Mouse (Mus musculus) liver, embryonic 12.5 days (tissue): ENCODE measurements around the gene Btbd11. TPM values are rescaled to one million over a fixed set of nuclear protein-coding genes. Genes with fewer than 3 reads are reported as not detected.

Experiments used
- ATAC-seq: fragments of 200-750 bp; cut with Nextera tagmentation; 2 replicates; pipeline ENCODE4 v1.8.0; 2017; ENCODE audit warnings: moderate number of reproducible peaks, mild to moderate bottlenecking, moderate library complexity
- H3K27ac ChIP-seq: fragments of 300-500 bp; sonication (generic); 2 replicates; pipeline ENCODE4 v1.5.1; 2016; ENCODE audit warnings: mild to moderate bottlenecking
- H3K27me3 ChIP-seq: fragments of 300-500 bp; sonication (generic); replicated peaks from 2 replicates; pipeline ENCODE4 v1.6.1; 2016; ENCODE audit warnings: mild to moderate bottlenecking, moderate library complexity
- H3K36me3 ChIP-seq: fragments of 300-500 bp; sonication (generic); 2 replicates; pipeline ENCODE4 v1.6.1; 2016; ENCODE audit warnings: mild to moderate bottlenecking, moderate library complexity
- H3K4me1 ChIP-seq: fragments of 300-500 bp; sonication (generic); 2 replicates; pipeline ENCODE4 v1.6.1; 2016
- H3K4me2 ChIP-seq: fragments of 300-500 bp; sonication (generic); 2 replicates; pipeline ENCODE4 v1.6.1; 2016; ENCODE audit warnings: mild to moderate bottlenecking, moderate library complexity
- H3K4me3 ChIP-seq: fragments of 300-500 bp; sonication (generic); 2 replicates; pipeline ENCODE4 v1.5.1; 2016; ENCODE audit warnings: mild to moderate bottlenecking, moderate library complexity
- H3K9ac ChIP-seq: fragments of 300-500 bp; sonication (generic); 2 replicates; pipeline ENCODE4 v1.6.1; 2016; ENCODE audit warnings: mild to moderate bottlenecking, moderate library complexity
- H3K9me3 ChIP-seq: fragments of 300-500 bp; sonication (generic); replicated peaks from 2 replicates; pipeline ENCODE4 v1.6.1; 2016; ENCODE audit warnings: mild to moderate bottlenecking, moderate library complexity
- WGBS: fragments of 180-500 bp; shearing (Covaris S2); methylation state at CpG from one replicate; pipeline ENCODE4 v1.1.7; 2016; ENCODE audit not compliant: insufficient replicate concordance; 5-methylcytosine and 5-hydroxymethylcytosine counted together
- polyA plus RNA-seq: library from polyadenylated mRNA; unstranded; fragments of >200 nt; fragmentation: Nextera tagmentation; extraction: Ambion mirVana; gene quantifications from 2 replicates; pipeline ENCODE4 v1.2.1, GENCODE M21; 2016

Gene Btbd11
- polyA plus RNA-seq, 1 experiment from 2014 or later = 0.32 TPM

GRCm38 (mm10) chr10:85625170-85625686 is 238.6 kb downstream of the Btbd11 start:
- no peak overlapping the region; the same call in 1 of the 2 replicates for H3K4me3 ChIP-seq
- H3K4me2 ChIP-seq = peak overlapping the region; percentile 63
- no peaks in the 10 kb centered on the region for H3K27me3 ChIP-seq

DNA sequence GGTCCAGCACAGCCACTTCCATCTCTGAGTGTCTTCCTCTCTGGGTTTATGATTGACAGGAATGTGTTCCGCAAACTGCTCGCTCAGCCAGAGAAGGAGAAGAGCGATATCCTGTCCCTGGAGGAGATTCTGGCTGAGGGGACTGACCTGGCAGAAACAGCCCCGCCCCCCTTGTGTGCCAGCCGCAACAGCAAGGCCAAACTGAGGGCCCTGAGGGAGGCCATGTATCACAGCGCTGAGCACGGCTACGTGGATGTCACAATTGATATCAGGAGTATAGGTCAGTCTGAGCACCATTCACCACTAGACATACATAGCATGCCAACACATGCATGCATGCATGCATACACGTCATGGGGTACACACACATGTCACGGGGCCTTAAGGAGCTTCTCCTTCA is 245.4 kb downstream of the Btbd11 start:
- Histone ChIP-seq H3K4me3 (no peak overlapping the region), H3K36me3 (no peaks in the 10 kb centered on the region), H3K4me1 (no peaks in the 10 kb centered on the region), H3K9me3 (no peaks in the 10 kb centered on the region), H3K9ac (no peak overlapping the region), H3K27ac (no peak overlapping the region), H3K27me3 (no peaks in the 10 kb centered on the region), H3K4me2 (no peak overlapping the region)
- WGBS = 66% methylated on average over 10 of the region's 10 CpGs
- ATAC-seq = no peak

More at GRCm38 (mm10) chr10:85625170-85625686, 238.6 kb downstream of the Btbd11 start:
- no peaks in the 10 kb centered on the region for H3K9me3 ChIP-seq
- H3K36me3 ChIP-seq = no peaks in the 10 kb centered on the region
- H3K9ac ChIP-seq = no peak overlapping the region
- WGBS = 46% methylated on average over 4 of the region's 4 CpGs
- no peak for ATAC-seq
- H3K27ac ChIP-seq = no peak overlapping the region
- no peaks in the 10 kb centered on the region for H3K4me1 ChIP-seq

DNA sequence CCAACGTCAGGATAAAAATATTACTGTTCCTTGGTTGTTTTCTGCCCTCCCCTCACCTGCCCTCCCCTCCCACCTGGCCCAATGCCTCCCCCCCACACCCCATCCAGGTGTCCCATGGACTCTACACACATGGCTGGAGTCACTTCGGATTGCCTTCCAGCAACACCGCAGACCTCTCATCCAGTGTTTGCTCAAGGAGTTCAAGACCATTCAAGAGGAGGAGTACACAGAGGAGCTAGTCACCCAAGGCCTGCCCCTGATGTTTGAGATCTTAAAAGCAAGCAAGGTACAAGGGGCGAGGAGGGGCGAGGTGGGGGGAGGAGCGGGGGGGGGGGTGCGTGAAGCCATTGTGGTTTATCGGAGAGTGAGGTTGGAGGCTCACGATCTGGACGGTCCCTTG is 247.0 kb downstream of the Btbd11 start:
- H3K9me3 ChIP-seq = no peaks in the 10 kb centered on the region
- no peak for ATAC-seq
- H3K9ac ChIP-seq = no peak overlapping the region
- no peaks in the 10 kb centered on the region for H3K36me3 ChIP-seq
- no peaks in the 10 kb centered on the region for H3K4me1 ChIP-seq
- WGBS = 78% methylated on average over 10 of the region's 10 CpGs
- H3K4me2 ChIP-seq = no peak overlapping the region
- H3K27ac ChIP-seq = no peak overlapping the region
- H3K4me3 ChIP-seq = no peak overlapping the region
- 0 out of 2 replicates have a peak, but pooled peaks cover 5% of the 10 kb centered on the region for H3K27me3 ChIP-seq

DNA sequence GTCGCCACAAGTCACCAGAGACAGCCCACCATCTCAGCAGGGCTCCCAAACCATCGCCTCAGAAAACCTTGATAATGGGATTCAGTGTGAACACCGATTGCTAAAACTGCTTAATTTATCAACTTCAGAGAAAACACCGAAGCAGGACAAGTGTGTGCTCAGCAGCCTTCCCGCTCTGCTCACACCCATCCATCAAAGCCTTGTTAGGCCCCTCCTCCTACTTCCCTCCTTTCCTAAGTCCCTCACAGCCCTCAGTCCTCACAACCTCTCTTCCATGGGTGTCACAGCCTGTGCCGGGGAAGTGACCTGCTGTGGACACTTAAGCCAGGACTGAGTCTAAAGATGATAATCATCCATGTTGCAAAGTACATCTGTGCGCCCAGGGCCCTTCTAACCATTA is 251.0 kb downstream of the Btbd11 start:
- Histone ChIP-seq H3K36me3 (no peaks in the 10 kb centered on the region), H3K4me1 (no peaks in the 10 kb centered on the region), H3K4me3 (no peak overlapping the region), H3K4me2 (no peak overlapping the region), H3K27ac (no peak overlapping the region), H3K27me3 (peaks cover 11% of the 10 kb centered on the region; the same call in 1 of the 2 replicates), H3K9ac (no peak overlapping the region), H3K9me3 (no peaks in the 10 kb centered on the region)
- ATAC-seq = no peak
- 16% methylated on average over 7 of the region's 7 CpGs for WGBS

DNA sequence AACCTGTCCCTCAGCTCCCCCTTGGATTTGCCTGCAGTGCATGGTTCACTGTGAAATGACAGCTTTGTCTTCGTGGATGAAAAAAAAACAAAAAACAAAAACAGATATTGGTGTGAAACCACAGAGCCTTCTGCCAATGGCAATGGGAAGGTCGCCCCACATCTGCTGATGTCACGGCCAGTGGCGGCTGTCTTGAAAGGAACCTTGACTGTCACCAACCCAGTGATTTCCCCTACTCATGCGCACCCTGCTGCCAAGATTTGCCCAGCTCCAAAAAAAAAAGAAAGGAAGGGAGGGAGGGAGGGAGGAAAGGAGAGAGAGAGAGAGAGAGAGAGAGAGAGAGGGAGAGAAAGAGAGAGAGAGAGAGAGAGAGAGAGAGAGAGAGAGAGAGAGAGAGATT is 251.5 kb downstream of the Btbd11 start:
- H3K4me2 ChIP-seq = no peak overlapping the region
- H3K4me3 ChIP-seq = no peak overlapping the region
- 49% methylated on average over 5 of the region's 5 CpGs for WGBS
- no peaks in the 10 kb centered on the region for H3K9me3 ChIP-seq
- H3K27ac ChIP-seq = no peak overlapping the region
- no peaks in the 10 kb centered on the region for H3K36me3 ChIP-seq
- H3K9ac ChIP-seq = no peak overlapping the region
- no peak for ATAC-seq
- no peaks in the 10 kb centered on the region for H3K4me1 ChIP-seq
- peaks cover 11% of the 10 kb centered on the region; the same call in 1 of the 2 replicates for H3K27me3 ChIP-seq

DNA sequence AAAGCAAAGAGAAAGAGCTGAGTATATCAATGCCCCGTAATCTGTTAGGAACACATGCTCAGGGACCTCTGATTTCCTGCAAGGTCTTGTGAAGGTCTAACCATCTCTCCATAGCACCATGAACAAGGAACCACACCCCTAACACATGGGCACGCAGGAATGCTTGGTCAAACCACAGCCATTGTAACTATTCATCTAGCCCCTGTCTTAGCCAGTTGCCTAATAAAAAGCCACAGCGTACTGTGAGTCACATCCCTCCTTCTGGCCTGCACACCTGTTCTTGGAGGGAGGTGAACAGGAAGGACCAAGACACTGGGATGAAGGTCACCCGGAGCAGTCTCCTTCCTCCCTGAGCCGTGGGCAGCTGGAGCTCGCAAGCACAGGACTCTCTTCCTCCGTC is 253.0 kb downstream of the Btbd11 start:
- Histone ChIP-seq H3K4me3 (no peak overlapping the region), H3K36me3 (no peaks in the 10 kb centered on the region), H3K9me3 (no peaks in the 10 kb centered on the region), H3K27me3 (peaks cover 11% of the 10 kb centered on the region; the same call in 1 of the 2 replicates), H3K27ac (no peak overlapping the region), H3K4me2 (no peak overlapping the region), H3K9ac (no peak overlapping the region), H3K4me1 (no peaks in the 10 kb centered on the region)
- ATAC-seq = no peak
- 46% methylated on average over 7 of the region's 7 CpGs for WGBS

- Histone ChIP-seq H3K27me3 (peaks cover 11% of the 10 kb centered on the region; the same call in 1 of the 2 replicates), H3K27ac (no peak overlapping the region), H3K4me2 (no peak overlapping the region), H3K9me3 (no peaks in the 10 kb centered on the region), H3K36me3 (no peaks in the 10 kb centered on the region), H3K4me3 (no peak overlapping the region), H3K9ac (no peak overlapping the region), H3K4me1 (no peaks in the 10 kb centered on the region)
- no peak for ATAC-seq
- WGBS = 61% methylated on average over 8 of the region's 8 CpGs
These were observed 253.8 kb downstream of the Btbd11 start for GRCm38 (mm10) chr10:85640408-85640807.

- Histone ChIP-seq H3K36me3 (no peaks in the 10 kb centered on the region), H3K9ac (no peak overlapping the region), H3K27me3 (peaks cover 3% of the 10 kb centered on the region; the same call in 1 of the 2 replicates), H3K9me3 (no peaks in the 10 kb centered on the region), H3K27ac (no peak overlapping the region), H3K4me2 (no peak overlapping the region), H3K4me1 (no peaks in the 10 kb centered on the region), H3K4me3 (no peak overlapping the region)
- WGBS = 66% methylated on average over 6 of the region's 6 CpGs
- no peak for ATAC-seq
These were observed 258.7 kb downstream of the Btbd11 start for GRCm38 (mm10) chr10:85645346-85645745.

DNA sequence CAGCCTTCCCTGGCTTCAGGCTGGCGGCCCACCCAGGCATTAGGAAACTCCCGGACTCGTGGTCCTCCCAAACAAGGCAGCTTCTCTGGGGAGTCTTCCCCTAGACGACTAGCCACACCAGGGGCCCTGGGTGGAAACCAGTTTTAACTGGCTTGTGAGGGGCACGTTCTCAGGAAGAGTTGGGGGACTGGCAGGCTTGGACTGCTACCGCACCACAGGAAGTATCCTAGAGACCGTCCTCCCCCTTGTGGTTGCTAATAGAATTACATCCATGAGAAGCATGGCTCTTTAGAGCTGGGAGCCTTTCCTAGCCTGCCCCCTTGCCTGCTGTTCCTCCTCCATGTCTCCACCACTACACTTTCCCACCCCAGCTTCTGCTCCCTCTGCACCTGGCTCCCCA is 265.1 kb downstream of the Btbd11 start:
- no peak overlapping the region for H3K4me2 ChIP-seq
- H3K27ac ChIP-seq = no peak overlapping the region
- WGBS = 28% methylated on average over 7 of the region's 7 CpGs
- no peak overlapping the region for H3K9ac ChIP-seq
- no peak overlapping the region for H3K4me3 ChIP-seq
- ATAC-seq = no peak
- H3K36me3 ChIP-seq = no peaks in the 10 kb centered on the region
- no peaks in the 10 kb centered on the region for H3K9me3 ChIP-seq
- no peaks in the 10 kb centered on the region for H3K27me3 ChIP-seq
- no peaks in the 10 kb centered on the region for H3K4me1 ChIP-seq

DNA sequence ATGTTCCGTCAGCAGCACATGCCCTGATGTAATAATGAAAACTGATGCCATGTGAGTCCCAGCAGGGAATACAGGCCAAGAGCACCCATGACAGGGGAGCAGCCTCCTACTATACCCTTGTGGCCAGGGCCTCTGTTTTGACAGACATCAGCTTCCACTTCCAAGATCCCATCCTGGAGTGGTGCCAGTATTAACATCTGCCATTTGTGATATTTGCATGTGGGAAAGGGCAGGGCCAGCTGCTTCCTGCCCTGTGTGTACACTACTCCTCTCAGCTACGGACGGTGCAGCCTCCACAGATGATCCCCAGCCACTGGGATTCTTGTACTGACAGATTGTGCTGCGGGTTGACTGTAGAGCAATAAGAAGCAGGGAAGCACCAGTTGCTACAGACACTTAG is 269.3 kb downstream of the Btbd11 start:
- Histone ChIP-seq H3K4me1 (no peaks in the 10 kb centered on the region), H3K27me3 (no peaks in the 10 kb centered on the region), H3K9ac (no peak overlapping the region), H3K27ac (no peak overlapping the region), H3K36me3 (no peaks in the 10 kb centered on the region), H3K4me2 (no peak overlapping the region), H3K9me3 (no peaks in the 10 kb centered on the region), H3K4me3 (no peak overlapping the region)
- ATAC-seq = no peak
- 61% methylated on average over 4 of the region's 4 CpGs for WGBS

DNA sequence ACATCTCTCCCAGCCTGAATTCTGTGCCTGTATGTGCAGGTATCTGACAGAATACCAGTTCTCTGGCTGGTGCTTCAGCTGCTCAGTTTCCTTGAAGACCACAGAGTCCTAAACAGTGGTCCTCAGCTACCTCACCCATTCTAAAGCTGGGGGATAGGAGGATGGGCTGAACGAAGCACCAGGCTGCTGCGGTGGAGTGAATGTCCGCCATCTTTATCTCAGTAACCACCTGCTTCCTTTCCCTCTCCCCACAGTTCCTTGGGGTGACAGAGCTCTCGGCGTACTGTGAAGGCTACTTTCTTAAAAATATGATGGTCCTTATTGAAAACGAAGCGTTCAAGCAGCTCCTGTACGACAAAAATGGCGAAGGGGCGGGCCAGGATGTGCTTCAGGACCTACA is 271.3 kb downstream of the Btbd11 start:
- ATAC-seq = no peak
- no peak overlapping the region for H3K9ac ChIP-seq
- 43% methylated on average over 10 of the region's 10 CpGs for WGBS
- H3K9me3 ChIP-seq = no peaks in the 10 kb centered on the region
- no peaks in the 10 kb centered on the region for H3K27me3 ChIP-seq
- no peak overlapping the region for H3K4me2 ChIP-seq
- no peak overlapping the region for H3K4me3 ChIP-seq
- no peaks in the 10 kb centered on the region for H3K36me3 ChIP-seq
- H3K4me1 ChIP-seq = no peaks in the 10 kb centered on the region
- no peak overlapping the region for H3K27ac ChIP-seq

GRCm38 (mm10) chr10:85673512-85673921 is 286.9 kb downstream of the Btbd11 start:
- Histone ChIP-seq H3K27ac (no peak overlapping the region), H3K4me1 (no peaks in the 10 kb centered on the region), H3K4me3 (no peak overlapping the region), H3K36me3 (no peaks in the 10 kb centered on the region), H3K4me2 (no peak overlapping the region), H3K9me3 (0 out of 2 replicates have a peak, but pooled peaks cover 3% of the 10 kb centered on the region), H3K9ac (no peak overlapping the region), H3K27me3 (no peaks in the 10 kb centered on the region)
- no peak for ATAC-seq
- 77% methylated on average over 8 of the region's 8 CpGs for WGBS

- H3K27ac ChIP-seq = no peak overlapping the region
- H3K4me1 ChIP-seq = no peaks in the 10 kb centered on the region
- ATAC-seq = no peak
- H3K36me3 ChIP-seq = no peaks in the 10 kb centered on the region
- H3K4me2 ChIP-seq = no peak overlapping the region
- H3K4me3 ChIP-seq = no peak overlapping the region
- no peaks in the 10 kb centered on the region for H3K27me3 ChIP-seq
- H3K9ac ChIP-seq = no peak overlapping the region
- 19% methylated on average over 4 of the region's 4 CpGs for WGBS
- no peaks in the 10 kb centered on the region for H3K9me3 ChIP-seq
These were observed 292.0 kb downstream of the Btbd11 start for GRCm38 (mm10) chr10:85678635-85679034.
